24 mouse cellular contexts compared by ENCODE assay signal in genomic region chr6:8349060-8349670, GRCm38 (mm10).
DNase-seq lines count a peak whose midpoint lies in the region; ATAC-seq and TF ChIP-seq lines count a peak whose summit lies in the region.
"Had no signal": no experiment of that assay in that cellular context is flagged by ENCODE, and none has a peak within 500 bp of the region (broad histone marks: within the 10 kb centered on the region; RNA-seq: fewer than 3 reads in every experiment).

No protein-coding gene starts in this region.

- no peaks in the 10 kb centered on the region for H3K27me3 ChIP-seq in megakaryocyte, embryonic 14.5 days (replicated peaks)
- H3K27me3 ChIP-seq in liver, embryonic 14.5 days (ENCODE audit: control insufficient read depth, insufficient read depth, low read length): no peaks in the 10 kb centered on the region
- no peaks in the 10 kb centered on the region for H3K27me3 ChIP-seq in myocyte (ENCODE audit: control insufficient read depth, insufficient read depth, insufficient read length)
- H3K27me3 ChIP-seq in kidney, adult 2 months (replicated peaks; ENCODE audit: control insufficient read depth, insufficient read depth, low read length): no peaks in the 10 kb centered on the region
- H3K27me3 ChIP-seq in midbrain, embryonic 11.5 days (ENCODE audit: control insufficient read depth, insufficient read depth, low read length): no peaks in the 10 kb centered on the region
- H3K27me3 ChIP-seq: embryonic facial prominence, embryonic 13.5 days; hindbrain, embryonic 13.5 days; limb, embryonic 15.5 days; Patski had no signal

- H3K79me2 ChIP-seq in myocyte (ENCODE audit: control insufficient read depth, insufficient read depth): no peaks in the 10 kb centered on the region

- DNase-seq in liver, embryonic 14.5 days (ENCODE audit: low read depth in 3 of 3, low spot score in 3 of 3): peak in 2 of 3 experiments; percentile 46 to 55
- no peak for DNase-seq in kidney, adult 2 months
- no peak for DNase-seq in midbrain, embryonic 11.5 days (ENCODE audit: low spot score, missing footprints)
- DNase-seq: adrenal gland, adult 2 months; cerebellum, adult 2 months; cerebellum, postnatal 25 days; forebrain, postnatal 0 days; heart, postnatal 36 days; kidney, adult 18-20 months; left cerebral cortex, postnatal 4 days; lung, postnatal 10 days; right cerebral cortex, postnatal 14 days; thymus, postnatal 14 days had no signal

- ATAC-seq in megakaryocyte, adult 5-6 weeks (ENCODE audit: poor library complexity, severe bottlenecking): no peak
- ATAC-seq in inflammation-experienced regulatory T-cells, adult 6 months: peak; percentile 59
- ATAC-seq in liver, embryonic 14.5 days (ENCODE audit: insufficient read depth): peak; percentile 67; the same call in 1 of the 2 replicates
- no peak for ATAC-seq in midbrain, embryonic 11.5 days (ENCODE audit: low FRiP score)
- ATAC-seq in cerebellum, adult (ENCODE audit: insufficient number of reproducible peaks, low FRiP score, low TSS enrichment): no peak
- ATAC-seq: forebrain, postnatal 0 days; Patski had no signal

- H3K9me3 ChIP-seq in megakaryocyte, embryonic 14.5 days: no peaks in the 10 kb centered on the region
- no peaks in the 10 kb centered on the region for H3K9me3 ChIP-seq in liver, embryonic 14.5 days (ENCODE audit: control insufficient read depth, low read length)
- H3K9me3 ChIP-seq in midbrain, embryonic 11.5 days (ENCODE audit: control insufficient read depth, low read length): no peaks in the 10 kb centered on the region
- H3K9me3 ChIP-seq: embryonic facial prominence, embryonic 13.5 days; hindbrain, embryonic 13.5 days; limb, embryonic 15.5 days had no signal

- H3K27ac ChIP-seq in liver, embryonic 14.5 days: peak overlapping the region; percentile 21; the same call in 1 of the 2 replicates
- no peak overlapping the region for H3K27ac ChIP-seq in kidney, adult 2 months (ENCODE audit: insufficient read depth, low read depth, low read length)
- H3K27ac ChIP-seq in midbrain, embryonic 11.5 days (ENCODE audit: low read depth, low read length): no peak overlapping the region
- H3K27ac ChIP-seq: embryonic facial prominence, embryonic 13.5 days; hindbrain, embryonic 13.5 days; kidney, postnatal 0 days; left cerebral cortex, adult 2 months; limb, embryonic 15.5 days had no signal

- no peaks in the 10 kb centered on the region for H3K36me3 ChIP-seq in megakaryocyte, embryonic 14.5 days (replicated peaks; ENCODE audit: low read length)
- no peaks in the 10 kb centered on the region for H3K36me3 ChIP-seq in liver, embryonic 14.5 days (replicated peaks; ENCODE audit: control insufficient read depth, insufficient read depth, low read depth)
- no peaks in the 10 kb centered on the region for H3K36me3 ChIP-seq in myocyte (ENCODE audit: control insufficient read depth, insufficient read depth)
- H3K36me3 ChIP-seq in kidney, adult 2 months (ENCODE audit: control insufficient read depth, insufficient read depth, low read length): no peaks in the 10 kb centered on the region
- H3K36me3 ChIP-seq in midbrain, embryonic 11.5 days (ENCODE audit: control insufficient read depth, insufficient read depth, low read length): no peaks in the 10 kb centered on the region
- H3K36me3 ChIP-seq: embryonic facial prominence, embryonic 13.5 days; hindbrain, embryonic 13.5 days; limb, embryonic 15.5 days had no signal

- peaks cover 44% of the 10 kb centered on the region for H3K4me1 ChIP-seq in megakaryocyte, embryonic 14.5 days
- peaks cover 15 to 28% of the 10 kb centered on the region in 2 experiments for H3K4me1 ChIP-seq in liver, embryonic 14.5 days (replicated peaks; ENCODE audit: control insufficient read depth in 2 of 2, insufficient read depth in 2 of 2, low read length in 1 of 2)
- no peaks in the 10 kb centered on the region for H3K4me1 ChIP-seq in kidney, adult 2 months (ENCODE audit: control insufficient read depth, insufficient read depth, low read length)
- H3K4me1 ChIP-seq in midbrain, embryonic 11.5 days (ENCODE audit: control insufficient read depth, insufficient read depth, low read length): peaks cover 5% of the 10 kb centered on the region; the same call in 1 of the 2 replicates

- TF ChIP-seq POLR2A in myocyte (IDR thresholded peaks at IDR 0.05; ENCODE audit: insufficient read length, low read depth): no peak
- TF ChIP-seq POLR2A in kidney, adult 2 months (IDR thresholded peaks at IDR 0.05; ENCODE audit: low read depth, low read length): no peak

- no peak for TF ChIP-seq CTCF in liver, embryonic 14.5 days (IDR thresholded peaks at IDR 0.05; ENCODE audit: low read depth)
- no peak for TF ChIP-seq CTCF in kidney, adult 2 months (conservative IDR thresholded peaks at IDR 0.05; ENCODE audit: insufficient read depth, insufficient read length, low read depth, low read length)

- 0 out of 2 replicates have a peak overlapping the region, but pooled peaks have one; percentile 29 for H3K9ac ChIP-seq in liver, embryonic 14.5 days (replicated peaks)
- H3K9ac ChIP-seq in midbrain, embryonic 11.5 days (ENCODE audit: low read length): no peak overlapping the region
- H3K9ac ChIP-seq: embryonic facial prominence, embryonic 13.5 days; forebrain, postnatal 0 days; hindbrain, embryonic 13.5 days; limb, embryonic 15.5 days had no signal

- H3K4me3 ChIP-seq in megakaryocyte, embryonic 14.5 days (replicated peaks): peak overlapping the region; percentile 72
- H3K4me3 ChIP-seq in liver, embryonic 14.5 days (ENCODE audit: insufficient read depth in 1 of 2, low read depth in 2 of 2, low read length in 2 of 2): no peak overlapping the region
- H3K4me3 ChIP-seq in myocyte: no peak overlapping the region
- H3K4me3 ChIP-seq in kidney, adult 2 months (ENCODE audit: insufficient read depth, low read depth, low read length): no peak overlapping the region
- no peak overlapping the region for H3K4me3 ChIP-seq in midbrain, embryonic 11.5 days (ENCODE audit: low read depth, low read length)
- H3K4me3 ChIP-seq: embryonic facial prominence, embryonic 13.5 days; hindbrain, embryonic 13.5 days; left cerebral cortex, adult 2 months; limb, embryonic 15.5 days had no signal

- peak; percentile 51 for TF ChIP-seq EP300 in liver, embryonic 14.5 days (IDR thresholded peaks at IDR 0.05; ENCODE audit: low read depth)

- no peak overlapping the region for H3ac ChIP-seq in myocyte (ENCODE audit: control insufficient read depth, insufficient read length)

- 45% methylated on average over 2 of the region's 2 CpGs for WGBS in liver, embryonic 14.5 days (ENCODE audit: insufficient replicate concordance)
- WGBS in kidney, adult 2 months: 88% methylated on average over 2 of the region's 2 CpGs
- 84% methylated on average over 2 of the region's 2 CpGs for WGBS in midbrain, embryonic 11.5 days

- peak overlapping the region; percentile 48 for H3K4me2 ChIP-seq in liver, embryonic 14.5 days (ENCODE audit: low read depth)
- H3K4me2 ChIP-seq in myocyte (ENCODE audit: low read depth): peak overlapping the region; percentile 12
- no peak overlapping the region for H3K4me2 ChIP-seq in midbrain, embryonic 11.5 days
- H3K4me2 ChIP-seq: embryonic facial prominence, embryonic 13.5 days; hindbrain, embryonic 13.5 days; limb, embryonic 15.5 days had no signal

TF ChIP-seq in myocyte, 11 proteins besides CTCF, POLR2A, EP300 and RAD21:
- TF ChIP-seq USF1 (IDR thresholded peaks at IDR 0.05; ENCODE audit: low read depth) (no peak), MAX (IDR thresholded peaks at IDR 0.05; ENCODE audit: low read depth) (no peak)

Comparison
In these comparisons a context has a peak if more than half of its experiments do, and no peak if none do; other contexts are left out.
1. ATAC-seq: peak in inflammation-experienced regulatory T-cells, adult 6 months (single experiment) and liver, embryonic 14.5 days (single experiment); none in megakaryocyte, adult 5-6 weeks (single experiment), midbrain, embryonic 11.5 days (single experiment) and cerebellum, adult (single experiment).
2. DNase-seq: peak in liver, embryonic 14.5 days (2 of 3); none in kidney, adult 2 months (single experiment) and midbrain, embryonic 11.5 days (single experiment).